In genomic region chr7:25072716-25073390, GRCm38 (mm10) we compare ENCODE assay signal across 8 mouse cellular contexts. TPM values are rescaled to one million over a fixed set of nuclear protein-coding genes. Genes with fewer than 3 reads are reported as not detected.
DNase-seq lines count a peak whose midpoint lies in the region; ATAC-seq and TF ChIP-seq lines count a peak whose summit lies in the region.

No protein-coding gene starts in this region.

- no peaks in the 10 kb centered on the region for H3K9me3 ChIP-seq in forebrain, embryonic 10.5 days
- no peaks in the 10 kb centered on the region for H3K9me3 ChIP-seq in hindbrain, postnatal 0 days (ENCODE audit: low read length)
- H3K9me3 ChIP-seq in midbrain, embryonic 13.5 days = no peaks in the 10 kb centered on the region
- H3K9me3 ChIP-seq in stomach, embryonic 16.5 days (replicated peaks; ENCODE audit: control insufficient read depth, low read length) = no peaks in the 10 kb centered on the region

- intact Hi-C loops in left cerebral cortex, postnatal 36 days (cut with DNase I) = loop anchor here (2.0 to 10.0 kb wide), 3 partner anchors 64 to 242 kb away; partner anchors contain the start of genes Megf8 and Rps19

- peak; percentile 18; the same call in 1 of the 2 replicates for ATAC-seq in hindbrain, postnatal 0 days
- ATAC-seq in midbrain, embryonic 13.5 days = peak; percentile 8; the same call in 1 of the 2 replicates
- ATAC-seq in stomach, embryonic 16.5 days (ENCODE audit: insufficient read depth, low FRiP score) = peak; percentile 8; the same call in 1 of the 2 replicates

- H3K4me2 ChIP-seq in hindbrain, postnatal 0 days (ENCODE audit: low read depth, low read length) = peak overlapping the region; percentile 87
- H3K4me2 ChIP-seq in midbrain, embryonic 13.5 days (replicated peaks) = peak overlapping the region; percentile 77
- peak overlapping the region; percentile 95 for H3K4me2 ChIP-seq in stomach, embryonic 16.5 days (ENCODE audit: low read depth, low read length)

- no peaks in the 10 kb centered on the region for H3K27me3 ChIP-seq in forebrain, embryonic 10.5 days (ENCODE audit: poor library complexity, severe bottlenecking)
- H3K27me3 ChIP-seq in hindbrain, postnatal 0 days (ENCODE audit: insufficient read depth, low read length) = no peaks in the 10 kb centered on the region
- H3K27me3 ChIP-seq in midbrain, embryonic 13.5 days = no peaks in the 10 kb centered on the region
- H3K27me3 ChIP-seq in stomach, embryonic 16.5 days (ENCODE audit: control insufficient read depth, insufficient read depth, low read length) = no peaks in the 10 kb centered on the region

- DNase-seq in adrenal gland, adult (ENCODE audit: inconsistent age in 2 of 2, low spot score in 1 of 2) = peak; percentile 55 to 75
- no peak for DNase-seq in adrenal gland, postnatal 4 days (ENCODE audit: low spot score in 2 of 2)
- peak; percentile 62 for DNase-seq in adrenal gland, postnatal 14 days
- peak; percentile 67 for DNase-seq in forebrain, embryonic 10.5 days (ENCODE audit: extremely low spot score, low spot score)
- DNase-seq in hindbrain, postnatal 0 days (ENCODE audit: low spot score) = peak; percentile 82
- DNase-seq in left cerebral cortex, postnatal 36 days (ENCODE audit: low spot score in 2 of 2) = peak; percentile 63 to 74

- no peak for TF ChIP-seq CTCF in hindbrain, postnatal 0 days (IDR thresholded peaks at IDR 0.05; ENCODE audit: low read depth)

- WGBS in forebrain, embryonic 10.5 days = under 1% methylated on average over 32 of the region's 33 CpGs
- under 1% methylated on average over 23 of the region's 33 CpGs for WGBS in hindbrain, postnatal 0 days
- 0% methylated on average over 24 of the region's 33 CpGs for WGBS in midbrain, embryonic 13.5 days
- WGBS in stomach, embryonic 16.5 days = under 1% methylated on average over 28 of the region's 33 CpGs

- H3K27ac ChIP-seq in forebrain, embryonic 10.5 days = peak overlapping the region; percentile 98
- H3K27ac ChIP-seq in hindbrain, postnatal 0 days = peak overlapping the region; percentile 91
- H3K27ac ChIP-seq in midbrain, embryonic 13.5 days = peak overlapping the region; percentile 96
- H3K27ac ChIP-seq in stomach, embryonic 16.5 days (ENCODE audit: low read length) = peak overlapping the region; percentile 75

- H3K9ac ChIP-seq in hindbrain, postnatal 0 days (replicated peaks; ENCODE audit: low read length) = peak overlapping the region; percentile 90
- H3K9ac ChIP-seq in midbrain, embryonic 13.5 days (replicated peaks) = peak overlapping the region; percentile 96
- H3K9ac ChIP-seq in stomach, embryonic 16.5 days (ENCODE audit: low read length) = peak overlapping the region; percentile 90

- H3K36me3 ChIP-seq in forebrain, embryonic 10.5 days (replicated peaks) = peaks cover 23% of the 10 kb centered on the region
- peaks cover 5% of the 10 kb centered on the region for H3K36me3 ChIP-seq in hindbrain, postnatal 0 days (ENCODE audit: insufficient read depth, low read length)
- peaks cover 7% of the 10 kb centered on the region for H3K36me3 ChIP-seq in midbrain, embryonic 13.5 days
- peaks cover 2% of the 10 kb centered on the region for H3K36me3 ChIP-seq in stomach, embryonic 16.5 days (ENCODE audit: control insufficient read depth, insufficient read depth, low read length)

- peak overlapping the region; percentile 82 for H3K4me3 ChIP-seq in forebrain, embryonic 10.5 days
- H3K4me3 ChIP-seq in hindbrain, postnatal 0 days (ENCODE audit: low read length) = peak overlapping the region; percentile 64
- H3K4me3 ChIP-seq in midbrain, embryonic 13.5 days (replicated peaks) = peak overlapping the region; percentile 69
- peak overlapping the region; percentile 66 for H3K4me3 ChIP-seq in stomach, embryonic 16.5 days (replicated peaks; ENCODE audit: low read length)

- peaks cover 87% of the 10 kb centered on the region for H3K4me1 ChIP-seq in forebrain, embryonic 10.5 days
- peaks cover 27% of the 10 kb centered on the region; the same call in 1 of the 2 replicates for H3K4me1 ChIP-seq in hindbrain, postnatal 0 days (ENCODE audit: insufficient read depth, low read length)
- peaks cover 69% of the 10 kb centered on the region for H3K4me1 ChIP-seq in midbrain, embryonic 13.5 days (replicated peaks)
- peaks cover 38% of the 10 kb centered on the region for H3K4me1 ChIP-seq in stomach, embryonic 16.5 days (ENCODE audit: control insufficient read depth, insufficient read depth, low read length)

RNA-seq across cellular contexts. Expression of gene Zfp574, which starts 0.5 kb away (rescaled TPM):
- 10 to 100 TPM; 22.3 to 24.4 TPM for total RNA-seq in adrenal gland, postnatal 4 days (2021)
- total RNA-seq in adrenal gland, postnatal 14 days (2021) = 18.8 and 19.2 TPM in 2 replicates
- polyA plus RNA-seq in forebrain, embryonic 10.5 days (2016; fragmentation: Nextera tagmentation; extraction: Ambion mirVana) = 41.5 and 42.5 TPM in 2 replicates
- total RNA-seq in hindbrain, postnatal 0 days (2014; rRNA removed) = 38.4 and 40.4 TPM in 2 replicates
- 23.7 and 26.3 TPM in 2 replicates for polyA plus RNA-seq in hindbrain, postnatal 0 days (2015; fragmentation: Nextera tagmentation; extraction: Ambion mirVana)
- total RNA-seq in left cerebral cortex, postnatal 36 days (2021) = 10 to 100 TPM; 34.9 to 40.4 TPM
- polyA plus RNA-seq in midbrain, embryonic 13.5 days (2015; fragmentation: Nextera tagmentation; extraction: Ambion mirVana) = 36.1 and 36.4 TPM in 2 replicates
- 23.1 and 25.2 TPM in 2 replicates for polyA plus RNA-seq in stomach, embryonic 16.5 days (2015; fragmentation: Nextera tagmentation; extraction: Ambion mirVana)

RNA-seq across cellular contexts. Expression of gene Grik5, which starts 0.7 kb away (rescaled TPM):
- total RNA-seq in adrenal gland, postnatal 4 days (2021) = 10 to 100 TPM; 38.1 to 45.1 TPM
- total RNA-seq in adrenal gland, postnatal 14 days (2021) = 18.6 and 21.3 TPM in 2 replicates
- 4.4 and 6.8 TPM in 2 replicates for polyA plus RNA-seq in forebrain, embryonic 10.5 days (2016; fragmentation: Nextera tagmentation; extraction: Ambion mirVana)
- 141 and 142 TPM in 2 replicates for total RNA-seq in hindbrain, postnatal 0 days (2014; rRNA removed)
- 14.6 and 14.8 TPM in 2 replicates for polyA plus RNA-seq in hindbrain, postnatal 0 days (2015; fragmentation: Nextera tagmentation; extraction: Ambion mirVana)
- total RNA-seq in left cerebral cortex, postnatal 36 days (2021) = 100 to 1,000 TPM; 225 to 248 TPM
- 14.0 and 19.4 TPM in 2 replicates for polyA plus RNA-seq in midbrain, embryonic 13.5 days (2015; fragmentation: Nextera tagmentation; extraction: Ambion mirVana)
- polyA plus RNA-seq in stomach, embryonic 16.5 days (2015; fragmentation: Nextera tagmentation; extraction: Ambion mirVana) = 3.6 and 4.0 TPM in 2 replicates

Comparison
In these comparisons a context has a peak if more than half of its experiments do, and no peak if none do; other contexts are left out.
1. DNase-seq: peak in adrenal gland, adult (2 of 2), adrenal gland, postnatal 14 days (single experiment), forebrain, embryonic 10.5 days (single experiment), hindbrain, postnatal 0 days (single experiment) and left cerebral cortex, postnatal 36 days (2 of 2); none in adrenal gland, postnatal 4 days (0 of 2).
2. Peak in every context shown above with its lines, with median percentiles within 50 percentile points of each other: H3K27ac ChIP-seq, H3K4me3 ChIP-seq, ATAC-seq, H3K4me2 ChIP-seq and H3K9ac ChIP-seq.